Mouse (Mus musculus): ENCODE data around the gene Ap1b1.

GRCm38 (mm10) chr11:5032706-5033105 is 46.1 kb downstream of the Ap1b1 start:
- TF ChIP-seq POLR2A (IDR thresholded peaks at IDR 0.05; ENCODE audit: extremely low read depth, insufficient read depth, low read length) = no peak
- TF ChIP-seq CTCF (IDR thresholded peaks at IDR 0.05; ENCODE audit: extremely low read depth, insufficient read depth, low read length) = no peak
